Mouse (Mus musculus) myocyte (in vitro differentiated cells): ENCODE measurements around the gene Dhx37. TPM values are rescaled to one million over a fixed set of nuclear protein-coding genes. Genes with fewer than 3 reads are reported as not detected.

Source experiments
- H3K27me3 ChIP-seq: one replicate; pipeline ENCODE4 v1.6.1; 2011; ENCODE audit not compliant: control insufficient read depth, insufficient read depth, insufficient read length
- H3K36me3 ChIP-seq: one replicate; pipeline ENCODE4 v1.6.1; 2011; ENCODE audit not compliant: control insufficient read depth, insufficient read depth
- H3K4me2 ChIP-seq: one replicate; pipeline ENCODE4 v1.6.1; 2011; ENCODE audit warnings: low read depth, control low read depth
- H3K4me3 ChIP-seq: one replicate; pipeline ENCODE4 v1.5.1; 2011; ENCODE audit warnings: mild to moderate bottlenecking, control low read depth, moderate library complexity
- H3K79me2 ChIP-seq: one replicate; pipeline ENCODE4 v1.6.1; 2011; ENCODE audit not compliant: control insufficient read depth, insufficient read depth
- H3ac ChIP-seq: one replicate; pipeline ENCODE4 v1.6.1; 2011; ENCODE audit not compliant: control insufficient read depth, insufficient read length
- CEBPB ChIP-seq: IDR thresholded peaks from 2 replicates; pipeline ENCODE4 v1.6.1; 2011; ENCODE audit warnings: mild to moderate bottlenecking, moderate library complexity; ENCODE audit not compliant: poor library complexity, insufficient read depth, severe bottlenecking
- E2F4 ChIP-seq: IDR thresholded peaks from one replicate; pipeline ENCODE4 v1.6.1; 2011; ENCODE audit warnings: mild to moderate bottlenecking, control low read depth, moderate library complexity; ENCODE audit not compliant: insufficient read depth
- MAX ChIP-seq: IDR thresholded peaks from one replicate; pipeline ENCODE4 v1.6.1; 2011; ENCODE audit warnings: low read depth, mild to moderate bottlenecking, control low read depth
- MYOD1 ChIP-seq, 3 experiments: IDR thresholded peaks; one replicate each; pipeline ENCODE4 v1.6.1; 2011; ENCODE audit warnings: control low read depth in 2 of 3, low read depth in 2 of 3, mild to moderate bottlenecking in 2 of 3, moderate library complexity in 1 of 3; ENCODE audit not compliant: insufficient read length in 2 of 3, control insufficient read depth in 1 of 3
- MYOG ChIP-seq, 3 experiments: IDR thresholded peaks; one replicate each; pipeline ENCODE4 v1.6.1; 2011; ENCODE audit warnings: control low read depth in 2 of 3, low read depth in 2 of 3, mild to moderate bottlenecking in 2 of 3; ENCODE audit not compliant: insufficient read length in 2 of 3, control insufficient read depth in 1 of 3, insufficient read depth in 1 of 3
- POLR2A ChIP-seq: IDR thresholded peaks from one replicate; pipeline ENCODE4 v1.6.1; 2011; ENCODE audit warnings: low read depth, mild to moderate bottlenecking, control low read depth, moderate library complexity; ENCODE audit not compliant: insufficient read length
- POLR2AphosphoS2 ChIP-seq: IDR thresholded peaks from one replicate; pipeline ENCODE4 v1.6.1; 2011; ENCODE audit warnings: low read depth, control low read depth; ENCODE audit not compliant: insufficient read length
- REST ChIP-seq: IDR thresholded peaks from one replicate; pipeline ENCODE4 v1.6.1; 2011; ENCODE audit warnings: mild to moderate bottlenecking, control low read depth, moderate library complexity; ENCODE audit not compliant: insufficient read depth, insufficient read length
- SRF ChIP-seq: IDR thresholded peaks from one replicate; pipeline ENCODE4 v1.6.1; 2011; ENCODE audit warnings: low read depth; ENCODE audit not compliant: control insufficient read depth, insufficient read length
- TCF12 ChIP-seq: IDR thresholded peaks from one replicate; pipeline ENCODE4 v1.6.1; 2011; ENCODE audit warnings: mild to moderate bottlenecking, control low read depth; ENCODE audit not compliant: poor library complexity, insufficient read depth, severe bottlenecking
- TCF3 ChIP-seq: IDR thresholded peaks from one replicate; pipeline ENCODE4 v1.6.1; 2011; ENCODE audit warnings: low read depth, control low read depth; ENCODE audit not compliant: insufficient read length
- USF1 ChIP-seq: IDR thresholded peaks from one replicate; pipeline ENCODE4 v1.6.1; 2011; ENCODE audit warnings: low read depth, mild to moderate bottlenecking, control low read depth, moderate library complexity
- polyA plus RNA-seq: library from polyadenylated mRNA; unstranded; fragments of >200 nt; fragmentation: generic; extraction: Trizol; gene quantifications from one replicate; pipeline ENCODE4 v1.2.1, GENCODE M21; 2012; ENCODE audit warnings: missing spikeins

Gene Dhx37
- polyA plus RNA-seq, 1 experiment = 17.2 TPM

GRCm38 (mm10) chr5:125472796-125473475 lies 39.0 kb upstream of the Dhx37 start:
- Histone ChIP-seq H3K4me3 (no peak overlapping the region), H3K79me2 (peaks cover 20% of the 10 kb centered on the region), H3K36me3 (no peaks in the 10 kb centered on the region), H3K4me2 (no peak overlapping the region), H3ac (no peak overlapping the region), H3K27me3 (no peaks in the 10 kb centered on the region)
- TF ChIP-seq MYOD1 (IDR thresholded peaks at IDR 0.05; ENCODE audit: control insufficient read depth in 1 of 3, insufficient read length in 2 of 3, low read depth in 2 of 3) (no peak), POLR2A (no peak), TCF3 (no peak), SRF (no peak), USF1 (no peak), POLR2AphosphoS2 (no peak), E2F4 (no peak)

GRCm38 (mm10) chr5:125470713-125471112 lies 36.8 kb upstream of the Dhx37 start:
- Histone ChIP-seq H3K4me2 (no peak overlapping the region), H3K27me3 (no peaks in the 10 kb centered on the region), H3K4me3 (no peak overlapping the region), H3K36me3 (no peaks in the 10 kb centered on the region), H3K79me2 (no peaks in the 10 kb centered on the region), H3ac (no peak overlapping the region)
- TF ChIP-seq REST = no peak
- TF ChIP-seq POLR2AphosphoS2 = no peak

DNA sequence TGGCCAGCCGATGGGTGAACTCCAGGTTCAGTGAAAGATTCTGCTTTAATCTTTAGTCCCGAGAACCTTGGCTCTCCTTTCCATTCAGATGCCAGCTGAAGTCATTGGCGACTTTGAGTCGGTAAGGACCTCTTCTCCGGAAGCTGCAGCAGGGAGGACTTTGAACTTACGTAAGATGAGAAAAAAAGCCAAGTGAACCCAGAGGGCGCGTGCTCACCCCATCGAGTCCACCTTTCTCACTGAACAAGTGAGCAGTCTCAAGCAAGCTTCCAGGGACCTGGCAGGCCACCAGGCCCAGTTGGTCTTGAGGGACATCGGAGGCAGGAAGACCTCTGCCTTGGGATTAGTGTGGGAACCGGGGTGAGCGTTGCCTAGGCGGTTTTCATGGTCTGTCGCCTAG lies 33.3 kb upstream of the Dhx37 start:
- H3K27me3 ChIP-seq = no peaks in the 10 kb centered on the region
- H3K79me2 ChIP-seq = no peaks in the 10 kb centered on the region
- no peak overlapping the region for H3ac ChIP-seq
- H3K4me2 ChIP-seq = no peak overlapping the region
- no peak overlapping the region for H3K4me3 ChIP-seq
- H3K36me3 ChIP-seq = no peaks in the 10 kb centered on the region
- TF ChIP-seq CEBPB (no peak), SRF (no peak), POLR2A (no peak), MYOD1 (IDR thresholded peaks at IDR 0.05; ENCODE audit: control insufficient read depth in 1 of 3, insufficient read length in 2 of 3, low read depth in 2 of 3) (no peak), MYOG (IDR thresholded peaks at IDR 0.05; ENCODE audit: control insufficient read depth in 1 of 3, insufficient read depth in 1 of 3, insufficient read length in 2 of 3, low read depth in 2 of 3) (no peak), USF1 (no peak)

DNA sequence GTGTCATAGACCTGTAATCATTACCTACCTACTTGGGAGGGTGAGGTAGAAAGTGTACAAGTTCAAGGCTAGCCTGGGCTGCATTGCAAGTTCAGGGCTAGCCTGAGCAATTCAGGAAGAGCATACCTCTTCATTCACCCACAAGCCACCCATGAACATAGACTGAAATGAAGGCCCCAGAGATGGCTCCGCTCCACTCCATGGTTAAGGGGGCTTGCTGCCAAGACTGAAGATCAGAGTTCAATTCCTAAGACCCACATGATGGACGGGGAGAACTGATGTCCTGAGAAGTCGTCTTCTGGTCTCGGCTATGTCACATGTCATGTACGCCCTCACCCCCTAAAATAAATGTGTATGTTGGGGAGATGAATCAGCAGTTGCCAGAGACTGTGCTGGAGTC lies 32.6 kb upstream of the Dhx37 start:
- Histone ChIP-seq H3K4me3 (peak overlapping the region; percentile 18), H3K36me3 (no peaks in the 10 kb centered on the region), H3K27me3 (no peaks in the 10 kb centered on the region), H3ac (no peak overlapping the region), H3K4me2 (peak overlapping the region; percentile 72), H3K79me2 (no peaks in the 10 kb centered on the region)
- TF ChIP-seq POLR2AphosphoS2 (no peak), CEBPB (no peak), SRF (no peak), MYOG (IDR thresholded peaks at IDR 0.05; ENCODE audit: control insufficient read depth in 1 of 3, insufficient read depth in 1 of 3, insufficient read length in 2 of 3, low read depth in 2 of 3) (no peak), USF1 (no peak), TCF3 (no peak), MAX (no peak)

DNA sequence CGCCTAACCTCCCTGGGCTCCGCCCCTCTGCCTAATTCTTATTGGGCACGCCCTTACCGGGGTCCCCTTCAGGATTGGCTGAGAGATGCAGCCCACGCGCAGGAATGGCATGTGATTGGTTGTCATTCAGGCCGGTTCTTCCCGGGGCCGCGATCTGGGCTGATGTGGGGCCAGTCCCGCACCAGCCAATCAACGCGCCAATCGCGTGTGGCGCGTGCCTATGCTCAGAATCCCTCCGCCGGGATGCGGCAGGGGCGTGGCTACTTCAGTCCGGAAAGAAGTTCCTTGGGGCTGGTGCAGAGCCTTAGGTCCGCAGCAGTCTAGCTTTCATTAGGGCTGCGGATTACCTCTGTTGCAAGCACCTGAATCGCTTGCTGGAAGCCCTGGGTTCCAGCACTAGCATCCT lies 31.8 kb upstream of the Dhx37 start:
- no peaks in the 10 kb centered on the region for H3K79me2 ChIP-seq
- peak; percentile 47 for TF ChIP-seq USF1
- TF ChIP-seq CEBPB = no peak
- peak in 1 of 3 experiments; percentile 25 for TF ChIP-seq MYOG (IDR thresholded peaks at IDR 0.05; ENCODE audit: control insufficient read depth in 1 of 3, insufficient read depth in 1 of 3, insufficient read length in 2 of 3, low read depth in 2 of 3)
- peak; percentile 50 for TF ChIP-seq E2F4
- peak; percentile 55 for TF ChIP-seq POLR2A
- no peak for TF ChIP-seq REST
- no peak for TF ChIP-seq TCF12
- TF ChIP-seq POLR2AphosphoS2 = peak; percentile 76
- TF ChIP-seq SRF = peak; percentile 32
- no peak for TF ChIP-seq MYOD1 (IDR thresholded peaks at IDR 0.05; ENCODE audit: control insufficient read depth in 1 of 3, insufficient read length in 2 of 3, low read depth in 2 of 3)
- no peak for TF ChIP-seq TCF3
- TF ChIP-seq MAX = no peak
- no peaks in the 10 kb centered on the region for H3K27me3 ChIP-seq

More for the DNA sequence above, 31.8 kb upstream of the Dhx37 start:
- Histone ChIP-seq H3ac (no peak overlapping the region), H3K36me3 (no peaks in the 10 kb centered on the region), H3K4me2 (peak overlapping the region; percentile 80), H3K4me3 (peak overlapping the region; percentile 18)
